Mouse (Mus musculus) olfactory bulb, adult 2 months (tissue): ENCODE measurements around the gene Serpinf1. TPM values are rescaled to one million over a fixed set of nuclear protein-coding genes. Genes with fewer than 3 reads are reported as not detected.

Experiments
- H3K27ac ChIP-seq: fragments of 200-500 bp; 2 replicates; pipeline ENCODE4 v1.5.1; 2012; ENCODE audit warnings: low read depth, low read length; ENCODE audit not compliant: insufficient read depth
- H3K4me1 ChIP-seq: fragments of 200-500 bp; 2 replicates; pipeline ENCODE4 v1.6.1; 2012; ENCODE audit warnings: low read length; ENCODE audit not compliant: control insufficient read depth, insufficient read depth
- H3K4me3 ChIP-seq: fragments of 200-500 bp; 2 replicates; pipeline ENCODE4 v1.5.1; 2012; ENCODE audit warnings: mild to moderate bottlenecking, low read depth, low read length, moderate library complexity; ENCODE audit not compliant: insufficient read depth
- CTCF ChIP-seq: fragments of 200-500 bp; IDR thresholded peaks from 2 replicates; pipeline ENCODE4 v1.5.1; 2012; ENCODE audit warnings: low read depth, mild to moderate bottlenecking, low read length, moderate library complexity; ENCODE audit not compliant: insufficient read depth
- POLR2A ChIP-seq: fragments of 200-500 bp; IDR thresholded peaks from 2 replicates; pipeline ENCODE4 v1.6.1; 2012; ENCODE audit warnings: mild to moderate bottlenecking, low read depth, low read length, moderate library complexity; ENCODE audit not compliant: insufficient read depth
- WGBS: fragments of 180-500 bp; shearing (Covaris S2); methylation state at CpG from one replicate; pipeline ENCODE4 v1.1.7; 2018; 5-methylcytosine and 5-hydroxymethylcytosine counted together
- polyA plus RNA-seq: library from polyadenylated mRNA; stranded (reverse); fragments of >200 nt; gene quantifications from 2 replicates; pipeline ENCODE4 v1.2.4, GENCODE M21; 2012; ENCODE audit warnings: low replicate concordance; ENCODE audit not compliant: missing spikeins, insufficient read depth, insufficient read length

The Serpinf1 gene
- polyA plus RNA-seq, 1 experiment, result not detected

DNA sequence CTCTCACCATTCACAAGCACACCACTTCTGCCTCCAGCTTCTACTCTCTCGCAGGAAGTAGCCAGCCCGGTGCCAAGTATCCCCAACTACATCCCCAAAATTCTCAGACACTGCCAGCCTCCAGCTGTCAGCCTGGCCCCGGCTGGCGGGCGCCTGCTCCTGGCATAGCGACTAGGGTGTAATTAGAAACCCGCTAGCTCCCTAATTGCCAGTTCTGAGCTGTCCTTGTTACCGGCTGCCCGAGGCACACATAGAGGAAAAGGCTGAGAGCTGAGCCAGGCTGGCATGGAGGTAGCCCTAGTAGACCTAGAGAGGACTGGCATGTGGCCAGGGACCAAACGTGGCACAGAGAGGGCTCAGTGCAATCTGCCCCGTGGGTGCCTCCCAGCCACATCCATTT is 8.8 kb upstream of the Serpinf1 start:
- Histone ChIP-seq H3K27ac (peak overlapping the region; percentile 22; the same call in 1 of the 2 replicates), H3K4me3 (no peak overlapping the region), H3K4me1 (peaks cover 20% of the 10 kb centered on the region)
- TF ChIP-seq CTCF (no peak), POLR2A (no peak)
- WGBS, result 8% methylated on average over 11 of the region's 11 CpGs

DNA sequence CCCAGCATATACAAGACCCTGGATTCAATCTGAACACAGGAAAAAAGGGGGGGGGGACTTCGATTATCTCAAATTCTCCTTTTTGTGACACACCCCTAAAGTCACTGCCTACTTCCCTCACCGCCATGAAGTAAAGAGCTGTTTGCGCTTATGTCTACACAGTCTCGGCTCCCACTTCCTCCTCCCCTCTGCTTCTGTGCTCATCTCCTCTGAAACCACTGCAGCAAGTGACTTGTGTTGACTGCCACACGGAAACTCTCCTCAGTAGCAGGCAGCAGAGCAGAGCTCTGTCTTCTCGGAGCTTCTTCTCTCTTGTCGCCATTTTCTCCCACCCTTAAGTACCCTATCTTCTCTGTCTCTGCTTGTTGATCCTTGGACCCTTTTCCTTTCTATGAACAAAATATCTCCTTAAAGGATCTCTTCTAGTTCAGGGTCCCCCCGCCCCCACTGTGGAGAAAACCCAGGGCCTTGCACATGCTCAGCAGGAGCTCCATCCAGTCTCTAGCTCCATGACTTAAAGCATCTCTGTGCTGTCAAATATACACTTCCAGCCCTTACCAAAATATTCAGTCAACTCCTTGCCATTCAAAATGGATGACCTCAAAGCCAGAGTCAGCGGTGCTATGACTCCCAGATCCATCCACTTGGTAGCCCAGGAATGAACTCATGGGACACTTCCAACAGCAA is 6.7 kb upstream of the Serpinf1 start:
- TF ChIP-seq CTCF (no peak), POLR2A (no peak)
- Histone ChIP-seq H3K27ac (no peak overlapping the region), H3K4me3 (no peak overlapping the region), H3K4me1 (peaks cover 20% of the 10 kb centered on the region)
- WGBS, result 76% methylated on average over 9 of the region's 9 CpGs

DNA sequence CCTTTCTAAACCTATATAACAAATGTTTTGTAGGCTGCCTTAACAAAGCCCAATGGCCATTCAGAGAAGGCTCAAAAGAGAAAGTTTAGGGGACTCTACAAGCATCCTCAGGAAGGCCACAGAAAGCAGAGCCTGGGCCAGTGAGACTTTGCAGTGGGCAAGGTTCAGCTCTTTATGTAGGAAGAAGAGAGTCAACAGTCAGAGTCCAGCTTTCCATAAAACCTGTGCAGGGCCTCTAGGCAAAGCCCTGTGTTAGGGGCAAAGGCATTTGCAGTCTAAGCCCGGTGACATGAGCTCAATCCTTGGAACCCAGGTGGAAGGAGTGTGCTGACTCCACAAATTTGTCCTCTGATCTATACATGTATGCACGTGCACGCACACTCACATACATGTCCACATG is 2.0 kb upstream of the Serpinf1 start:
- no peak for TF ChIP-seq CTCF
- no peak for TF ChIP-seq POLR2A
- Histone ChIP-seq H3K4me3 (no peak overlapping the region), H3K27ac (no peak overlapping the region), H3K4me1 (0 out of 2 replicates have a peak, but pooled peaks cover 5% of the 10 kb centered on the region)
- WGBS, result 98% methylated on average over 3 of the region's 3 CpGs

DNA sequence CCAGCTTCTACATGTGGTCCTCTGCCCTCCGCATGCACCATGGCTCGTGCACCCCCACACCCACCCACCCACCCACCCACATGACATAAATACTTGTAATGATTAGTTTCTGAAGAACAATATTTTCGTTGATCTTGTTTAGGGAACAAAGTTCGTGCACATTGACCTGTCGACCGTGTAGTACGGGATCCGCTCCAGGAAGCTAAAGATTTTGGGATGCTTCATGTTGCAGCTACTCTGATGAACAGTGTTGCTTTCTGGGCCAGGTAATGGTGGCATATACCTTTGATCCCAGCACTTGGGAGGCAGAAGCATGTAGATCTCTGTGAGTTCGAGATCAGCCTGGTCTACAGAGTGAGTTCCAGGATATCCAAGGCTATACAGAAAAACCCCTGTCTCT is 1.5 kb upstream of the Serpinf1 start:
- Histone ChIP-seq H3K4me3 (no peak overlapping the region), H3K4me1 (0 out of 2 replicates have a peak, but pooled peaks cover 5% of the 10 kb centered on the region), H3K27ac (no peak overlapping the region)
- 96% methylated on average over 9 of the region's 9 CpGs for WGBS
- no peak for TF ChIP-seq CTCF
- no peak for TF ChIP-seq POLR2A

DNA sequence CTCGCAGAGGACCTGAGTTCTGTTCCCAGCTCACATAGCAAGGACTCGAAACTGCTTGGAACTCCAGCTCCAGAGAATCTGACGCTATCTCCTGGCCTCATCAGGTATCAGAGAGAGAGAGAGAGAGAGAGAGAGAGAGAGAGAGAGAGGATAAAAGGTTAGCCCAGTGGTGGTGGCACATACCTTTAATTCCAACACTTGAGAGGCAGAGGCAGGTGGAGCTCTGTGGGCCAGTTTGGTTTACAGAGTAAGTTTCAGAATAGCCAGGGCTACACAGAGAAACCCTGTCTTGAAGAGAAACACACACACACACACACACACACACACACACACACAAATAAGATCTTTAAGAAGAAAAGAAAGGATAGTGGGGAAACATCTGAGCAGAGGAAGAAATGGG is 590 bp upstream of the Serpinf1 start:
- TF ChIP-seq POLR2A, result no peak
- Histone ChIP-seq H3K4me1 (0 out of 2 replicates have a peak, but pooled peaks cover 5% of the 10 kb centered on the region), H3K27ac (no peak overlapping the region), H3K4me3 (no peak overlapping the region)
- WGBS, result 96% methylated on average over 3 of the region's 3 CpGs

DNA sequence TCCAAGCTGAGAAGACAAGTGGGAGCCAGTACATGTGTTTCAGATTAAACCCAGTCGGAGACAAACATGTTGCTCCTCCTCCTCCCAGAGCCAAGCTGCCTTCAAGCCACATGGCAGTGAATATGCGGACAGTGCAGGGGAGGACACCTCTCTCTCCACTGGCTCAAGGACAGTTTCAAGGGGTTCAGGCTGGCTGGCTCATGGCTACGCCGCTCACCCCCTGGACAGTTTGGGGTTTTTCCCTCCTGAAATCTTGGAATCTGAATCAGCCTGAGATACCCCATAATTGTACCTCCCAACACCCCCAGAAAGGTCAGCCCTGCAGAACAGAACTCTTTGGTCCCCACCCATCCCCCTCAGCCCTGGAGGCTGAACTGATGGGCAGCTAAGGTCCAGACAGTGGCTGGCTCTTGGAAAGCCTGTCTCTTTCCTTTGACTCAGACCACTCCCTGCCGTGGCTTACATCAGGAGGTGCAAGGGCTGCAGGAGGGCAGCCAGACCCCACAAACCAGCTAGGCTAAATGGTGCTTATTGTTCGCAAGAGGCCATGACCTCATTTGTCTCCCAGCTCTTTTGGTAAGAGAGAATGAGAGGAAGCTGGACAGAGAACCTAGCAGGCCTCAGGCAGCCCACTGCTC is 1.0 kb downstream of the Serpinf1 start:
- no peak overlapping the region for H3K27ac ChIP-seq
- H3K4me3 ChIP-seq, result no peak overlapping the region
- 0 out of 2 replicates have a peak, but pooled peaks cover 5% of the 10 kb centered on the region for H3K4me1 ChIP-seq
- no peak for TF ChIP-seq POLR2A
- WGBS, result 74% methylated on average over 6 of the region's 6 CpGs

DNA sequence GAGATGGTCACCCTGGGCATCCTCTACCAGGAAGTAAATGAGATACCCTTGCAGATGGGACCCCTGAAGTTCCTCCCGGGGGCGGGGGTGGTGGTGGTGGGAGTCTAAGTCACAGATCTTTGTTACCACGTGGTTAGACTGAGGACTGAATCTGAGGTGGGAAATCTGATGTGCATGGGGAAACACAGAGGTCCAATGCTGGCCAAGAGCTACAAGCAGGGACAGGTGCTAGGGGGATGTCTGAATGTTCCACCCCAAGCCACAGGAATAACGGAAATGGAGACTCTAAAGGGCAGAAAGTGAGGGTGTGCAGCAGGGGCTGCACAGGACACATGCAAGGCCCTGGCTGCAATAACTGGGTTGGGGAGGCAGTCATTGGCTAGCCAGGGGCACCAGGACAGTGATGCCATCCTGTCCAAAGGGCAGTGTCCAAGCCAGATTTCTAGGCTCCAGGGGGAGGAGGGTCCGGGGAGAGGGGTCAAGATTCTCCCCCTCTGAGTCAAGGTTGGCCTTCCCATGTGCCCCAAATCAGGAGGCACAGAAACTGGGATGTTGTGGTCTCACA is 1.6 kb downstream of the Serpinf1 start:
- TF ChIP-seq CTCF (no peak), POLR2A (no peak)
- Histone ChIP-seq H3K4me1 (0 out of 2 replicates have a peak, but pooled peaks cover 5% of the 10 kb centered on the region), H3K4me3 (no peak overlapping the region), H3K27ac (no peak overlapping the region)
- WGBS, result 66% methylated on average over 5 of the region's 5 CpGs

DNA sequence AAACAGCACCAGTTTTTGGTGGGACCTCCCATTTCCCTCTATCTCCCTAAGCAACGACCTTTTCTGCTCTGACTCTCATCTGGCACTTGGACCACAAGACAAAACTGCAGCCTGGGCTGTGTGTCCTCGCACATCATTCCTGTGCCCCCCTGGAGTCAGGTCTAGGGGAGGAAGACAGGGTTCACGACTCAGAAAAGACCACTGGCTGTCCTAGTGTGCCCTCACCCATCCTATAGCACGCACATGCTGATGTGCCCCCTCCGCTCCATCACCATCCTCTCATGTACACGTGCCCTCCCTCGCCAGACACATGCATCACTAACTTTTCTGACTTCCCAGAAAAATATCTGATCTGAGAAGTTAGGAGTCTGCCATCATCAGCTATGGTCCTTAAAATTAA is 2.5 kb downstream of the Serpinf1 start:
- no peak overlapping the region for H3K4me3 ChIP-seq
- H3K4me1 ChIP-seq, result peaks cover 9% of the 10 kb centered on the region; the same call in 1 of the 2 replicates
- WGBS, result 89% methylated on average over 7 of the region's 7 CpGs
- H3K27ac ChIP-seq, result no peak overlapping the region
- TF ChIP-seq CTCF (no peak), POLR2A (no peak)

DNA sequence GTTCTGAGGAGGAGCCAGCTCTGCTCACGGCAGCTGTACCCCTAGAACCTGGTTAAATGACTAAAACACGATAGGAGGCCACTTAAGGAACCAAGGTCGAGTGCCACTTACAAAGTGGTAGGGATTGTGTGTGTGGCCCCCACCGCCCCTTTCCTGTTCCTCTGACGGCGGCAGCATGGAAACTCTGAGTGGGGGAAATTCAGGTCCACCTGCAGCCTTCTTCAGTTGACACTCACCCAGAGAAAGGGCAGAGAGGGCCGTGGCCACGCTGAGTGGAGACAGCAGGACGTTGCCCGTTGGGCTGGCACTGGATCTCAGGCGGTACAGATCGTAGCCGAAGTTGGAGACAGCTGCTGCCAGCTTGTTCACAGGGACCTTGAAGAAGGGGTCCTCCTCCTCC is 6.5 kb downstream of the Serpinf1 start:
- no peak overlapping the region for H3K4me3 ChIP-seq
- peaks cover 6% of the 10 kb centered on the region for H3K4me1 ChIP-seq
- TF ChIP-seq POLR2A (no peak), CTCF (no peak)
- 88% methylated on average over 13 of the region's 13 CpGs for WGBS
- H3K27ac ChIP-seq, result no peak overlapping the region
